Mouse (Mus musculus) liver (tissue): ENCODE data around the gene Lrrc40.

ENCODE experiments used
- DNase-seq: peaks from one replicate; pipeline ENCODE4 v3.0.0-alpha.2; 2020; ENCODE audit warnings: mixed read lengths

Lrrc40 gene

GRCm38 (mm10) chr3:158036329-158036988, at the start of gene Lrrc40, which contains the start of gene Srsf11:
Gene Lrrc40, plus strand, starts transcription at chr3:158036662.
Gene Srsf11, minus strand, starts transcription at chr3:158036639.
- peak; percentile 95 for DNase-seq

- DNase-seq, result no peak
Measured at GRCm38 (mm10) chr3:157993322-157993721, 43.1 kb upstream of the Lrrc40 start.

GRCm38 (mm10) chr3:157995726-157996125, 40.7 kb upstream of the Lrrc40 start:
- DNase-seq, result no peak

- DNase-seq, result no peak
Measured at GRCm38 (mm10) chr3:157998742-157999369, 37.6 kb upstream of the Lrrc40 start.

GRCm38 (mm10) chr3:158008647-158009046, 27.8 kb upstream of the Lrrc40 start:
- no peak for DNase-seq

GRCm38 (mm10) chr3:158009762-158010320, 26.6 kb upstream of the Lrrc40 start:
- no peak for DNase-seq

- DNase-seq, result peak; percentile 94
Measured at GRCm38 (mm10) chr3:158031371-158031925, 5.0 kb upstream of the Lrrc40 start.

- DNase-seq, result no peak
Measured at GRCm38 (mm10) chr3:158032106-158032505, 4.4 kb upstream of the Lrrc40 start.

- DNase-seq, result no peak
Measured at GRCm38 (mm10) chr3:158035866-158036265, 596 bp upstream of the Lrrc40 start.

GRCm38 (mm10) chr3:158038106-158038505, 1.6 kb downstream of the Lrrc40 start:
- no peak for DNase-seq

- no peak for DNase-seq
Measured at GRCm38 (mm10) chr3:158040755-158041154, 4.3 kb downstream of the Lrrc40 start.

GRCm38 (mm10) chr3:158049508-158049907, 13.0 kb downstream of the Lrrc40 start:
- DNase-seq, result no peak

GRCm38 (mm10) chr3:158060621-158061291, 24.3 kb downstream of the Lrrc40 start:
- no peak for DNase-seq

- peak; percentile 5 for DNase-seq
Measured at GRCm38 (mm10) chr3:158061811-158062523, 25.5 kb downstream of the Lrrc40 start.

GRCm38 (mm10) chr3:158065256-158065655, 28.8 kb downstream of the Lrrc40 start:
- DNase-seq, result no peak

- DNase-seq, result no peak
Measured at GRCm38 (mm10) chr3:158067916-158068315, 31.5 kb downstream of the Lrrc40 start.

- DNase-seq, result peak; percentile 36
Measured at GRCm38 (mm10) chr3:158068613-158069263, 32.3 kb downstream of the Lrrc40 start.

GRCm38 (mm10) chr3:158075004-158075403, 38.5 kb downstream of the Lrrc40 start:
- no peak for DNase-seq

GRCm38 (mm10) chr3:158076685-158077379, 40.4 kb downstream of the Lrrc40 start:
- no peak for DNase-seq

GRCm38 (mm10) chr3:158077380-158077772, 40.9 kb downstream of the Lrrc40 start:
- no peak for DNase-seq

GRCm38 (mm10) chr3:158077828-158078227, 41.4 kb downstream of the Lrrc40 start:
- no peak for DNase-seq
